Mouse (Mus musculus) lung, postnatal 0 days (tissue): ENCODE results near the gene Stfa2l1.
"Not testable (repeated sequence)": the region's sequence is repeated elsewhere in the genome, so short reads cannot be mapped to it uniquely, and the experiment has no call there.

ENCODE experiments used
- CTCF ChIP-seq: IDR thresholded peaks from 2 replicates; pipeline ENCODE4 v1.5.1; 2016; ENCODE audit warnings: antibody characterized with exemption, mild to moderate bottlenecking
- EP300 ChIP-seq: IDR thresholded peaks from 2 replicates; pipeline ENCODE4 v1.6.1; 2016; ENCODE audit warnings: antibody characterized with exemption, mild to moderate bottlenecking, control low read depth

GRCm38 (mm10) chr16:36111486-36111885 is 45.1 kb upstream of the Stfa2l1 start:
- not testable (repeated sequence) for TF ChIP-seq CTCF, EP300
